Mouse (Mus musculus): ENCODE results near the gene Bad. TPM values are rescaled to one million over a fixed set of nuclear protein-coding genes. Genes with fewer than 3 reads are reported as not detected.
A peak's percentile ranks its signal among the peaks of the same experiment; 100 is the strongest.

Gene Bad
- polyA plus RNA-seq, 1 experiment from 2014 or later: 61.7 TPM

DNA sequence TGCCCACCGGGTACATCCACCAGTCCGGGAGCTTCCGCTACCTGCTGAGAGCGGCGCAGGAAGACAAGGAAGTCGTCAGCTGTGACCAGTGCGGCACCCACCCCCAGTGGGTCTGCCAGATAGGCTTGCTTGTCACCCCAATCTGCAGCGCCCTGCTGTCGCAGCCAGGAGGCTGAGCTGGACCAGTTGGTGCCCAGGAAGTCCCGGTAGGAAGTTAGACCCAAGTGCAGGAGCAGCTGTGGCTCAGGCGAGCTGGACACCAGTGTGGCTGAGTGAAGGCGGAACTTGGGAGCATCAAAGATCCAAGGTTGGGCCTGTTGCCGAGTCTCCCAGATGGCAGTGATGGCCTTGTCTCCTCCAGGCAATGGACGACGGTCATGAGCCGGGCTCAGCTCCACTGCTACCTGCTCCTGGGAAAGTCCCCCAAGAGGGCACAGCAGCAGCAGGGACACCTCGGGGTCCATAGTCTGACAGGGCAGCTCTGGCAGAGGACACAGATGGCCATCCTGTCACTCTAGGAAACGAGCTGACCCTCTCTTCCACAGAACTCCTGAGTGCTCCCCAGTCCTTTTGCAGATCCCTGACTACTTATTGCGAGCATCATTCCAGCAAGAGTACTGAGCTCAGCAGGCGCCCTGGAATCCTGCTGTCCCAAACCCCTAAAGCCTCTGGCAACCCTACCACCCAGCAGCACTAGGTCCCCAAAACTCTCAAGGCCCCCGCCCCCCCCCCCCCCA, 53.8 kb downstream of the Bad start:
- no peaks in the 10 kb centered on the region for H3K27me3 ChIP-seq (ENCODE audit: control insufficient read depth, insufficient read depth, low read length)
- H3K4me3 ChIP-seq (ENCODE audit: low read depth, low read length): peak overlapping the region; percentile 52
- peak overlapping the region; percentile 78 for H3K4me2 ChIP-seq (replicated peaks; ENCODE audit: low read depth, low read length)
- 0 out of 2 replicates have a peak, but pooled peaks cover 4% of the 10 kb centered on the region for H3K36me3 ChIP-seq (ENCODE audit: control insufficient read depth, insufficient read depth, low read length)
- no peak for DNase-seq (ENCODE audit: low spot score)
- peaks cover 10% of the 10 kb centered on the region for H3K4me1 ChIP-seq (replicated peaks; ENCODE audit: control insufficient read depth, insufficient read depth, low read length)
- no peak for ATAC-seq (ENCODE audit: low FRiP score)
- peak overlapping the region; percentile 61 for H3K9ac ChIP-seq (ENCODE audit: low read depth, low read length)
- H3K27ac ChIP-seq (ENCODE audit: low read depth, low read length): no peak overlapping the region
- 49% methylated on average over 21 of the region's 21 CpGs for WGBS
- H3K9me3 ChIP-seq (ENCODE audit: control insufficient read depth, low read length): no peaks in the 10 kb centered on the region

- Histone ChIP-seq H3K27me3 (ENCODE audit: control insufficient read depth, insufficient read depth, low read length) (no peaks in the 10 kb centered on the region), H3K4me2 (replicated peaks; ENCODE audit: low read depth, low read length) (peak within 1 kb of the TSS; percentile 78), H3K4me1 (replicated peaks; ENCODE audit: control insufficient read depth, insufficient read depth, low read length) (peaks cover 10% of the 10 kb centered on the region), H3K4me3 (ENCODE audit: low read depth, low read length) (peak within 1 kb of the TSS; percentile 52), H3K27ac (ENCODE audit: low read depth, low read length) (0 out of 2 replicates have a peak within 1 kb of the TSS, but pooled peaks have one; percentile 45), H3K9ac (ENCODE audit: low read depth, low read length) (peak within 1 kb of the TSS; percentile 71), H3K36me3 (ENCODE audit: control insufficient read depth, insufficient read depth, low read length) (0 out of 2 replicates have a peak, but pooled peaks cover 4% of the 10 kb centered on the region), H3K9me3 (ENCODE audit: control insufficient read depth, low read length) (no peaks in the 10 kb centered on the region)
- WGBS: 1% methylated on average over 24 of the region's 24 CpGs
- DNase-seq (ENCODE audit: low spot score): peak; percentile 87
- peak; percentile 72 for ATAC-seq (ENCODE audit: low FRiP score)
Observed at GRCm38 (mm10) chr19:6996006-6996405, 54.3 kb downstream of the Bad start, which contains the start of the genes Nudt22 and Trpt1. Gene Nudt22 (minus strand): TSS chr19:6996117. Gene Trpt1 (plus strand): TSS chr19:6996131.

- Histone ChIP-seq H3K4me1 (replicated peaks; ENCODE audit: control insufficient read depth, insufficient read depth, low read length) (peaks cover 10% of the 10 kb centered on the region; the same call in 1 of the 2 replicates), H3K36me3 (ENCODE audit: control insufficient read depth, insufficient read depth, low read length) (0 out of 2 replicates have a peak, but pooled peaks cover 4% of the 10 kb centered on the region), H3K9me3 (ENCODE audit: control insufficient read depth, low read length) (no peaks in the 10 kb centered on the region), H3K4me2 (replicated peaks; ENCODE audit: low read depth, low read length) (no peak overlapping the region), H3K27ac (ENCODE audit: low read depth, low read length) (no peak overlapping the region), H3K27me3 (ENCODE audit: control insufficient read depth, insufficient read depth, low read length) (no peaks in the 10 kb centered on the region), H3K4me3 (ENCODE audit: low read depth, low read length) (no peak overlapping the region), H3K9ac (ENCODE audit: low read depth, low read length) (no peak overlapping the region)
- WGBS: 84% methylated on average over 9 of the region's 9 CpGs
- ATAC-seq (ENCODE audit: low FRiP score): no peak
- no peak for DNase-seq (ENCODE audit: low spot score)
Observed at GRCm38 (mm10) chr19:6997721-6998290, 56.1 kb downstream of the Bad start.

DNA sequence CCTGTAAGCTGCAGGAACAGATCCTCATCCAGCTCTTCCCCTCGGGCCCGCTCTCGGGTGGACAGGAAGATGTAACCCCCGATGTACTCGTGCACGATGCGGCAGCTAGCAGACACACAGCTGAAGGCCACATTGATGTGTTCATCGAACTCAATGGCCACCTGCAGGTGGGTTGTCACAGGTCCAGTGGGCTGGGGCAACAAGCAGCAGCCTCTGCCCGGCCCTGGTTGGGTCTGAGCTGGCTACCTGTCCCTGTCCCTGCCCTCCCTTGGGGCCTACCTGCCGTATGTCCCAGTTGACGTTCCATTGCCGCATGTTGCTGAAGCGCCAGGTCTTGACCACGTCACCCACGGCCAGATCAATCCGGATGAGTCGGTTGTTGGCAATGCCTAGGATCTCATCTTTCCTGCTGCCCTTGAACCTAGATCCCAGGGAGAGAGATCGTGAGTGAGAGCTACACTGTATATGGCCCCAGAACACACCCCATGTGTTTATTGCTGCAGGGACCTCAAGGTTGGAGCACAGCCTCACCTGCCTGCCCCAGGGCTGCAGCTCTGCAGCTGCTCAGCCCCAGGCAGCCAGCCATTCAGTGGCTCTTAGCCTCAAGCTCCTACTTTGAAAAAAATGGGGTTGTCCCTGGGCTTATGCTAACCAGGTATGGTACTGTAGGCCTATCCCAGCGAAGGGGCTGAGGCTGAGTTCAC, 57.9 kb downstream of the Bad start:
- ATAC-seq (ENCODE audit: low FRiP score): no peak
- 93% methylated on average over 19 of the region's 19 CpGs for WGBS
- Histone ChIP-seq H3K4me3 (ENCODE audit: low read depth, low read length) (no peak overlapping the region), H3K9me3 (ENCODE audit: control insufficient read depth, low read length) (no peaks in the 10 kb centered on the region), H3K27me3 (ENCODE audit: control insufficient read depth, insufficient read depth, low read length) (no peaks in the 10 kb centered on the region), H3K4me1 (replicated peaks; ENCODE audit: control insufficient read depth, insufficient read depth, low read length) (peaks cover 7% of the 10 kb centered on the region; the same call in 1 of the 2 replicates), H3K36me3 (ENCODE audit: control insufficient read depth, insufficient read depth, low read length) (0 out of 2 replicates have a peak, but pooled peaks cover 4% of the 10 kb centered on the region), H3K9ac (ENCODE audit: low read depth, low read length) (no peak overlapping the region), H3K4me2 (replicated peaks; ENCODE audit: low read depth, low read length) (no peak overlapping the region), H3K27ac (ENCODE audit: low read depth, low read length) (no peak overlapping the region)
- no peak for DNase-seq (ENCODE audit: low spot score)

Other genes with a start within 250 kb of the Bad start
- gene Rps6ka4, start 101.2 kb upstream of the Bad start, polyA plus RNA-seq (2014; fragmentation: Nextera tagmentation; extraction: Ambion mirVana): 5.2 and 5.8 TPM in 2 replicates
- 0.42 and 0.74 TPM in 2 replicates for gene Ccdc88b, start 83.7 kb upstream of the Bad start, polyA plus RNA-seq (2014; fragmentation: Nextera tagmentation; extraction: Ambion mirVana)
- gene Trmt112, start 32.2 kb upstream of the Bad start, polyA plus RNA-seq (2014; fragmentation: Nextera tagmentation; extraction: Ambion mirVana): 142 and 147 TPM in 2 replicates
- 126 and 138 TPM in 2 replicates for gene Prdx5, start 31.8 kb upstream of the Bad start, polyA plus RNA-seq (2014; fragmentation: Nextera tagmentation; extraction: Ambion mirVana)
- 4.1 and 5.0 TPM in 2 replicates for gene Esrra, start 20.0 kb upstream of the Bad start, polyA plus RNA-seq (2014; fragmentation: Nextera tagmentation; extraction: Ambion mirVana)
- gene Catsperz, start 16.5 kb upstream of the Bad start, polyA plus RNA-seq (2014; fragmentation: Nextera tagmentation; extraction: Ambion mirVana): 0.54 TPM in 1 of 2 replicates, not detected in the other
- 0.18 and 0.49 TPM in 2 replicates for gene Kcnk4, start 7.3 kb upstream of the Bad start, polyA plus RNA-seq (2014; fragmentation: Nextera tagmentation; extraction: Ambion mirVana)
- 27.9 and 34.0 TPM in 2 replicates for gene Gpr137, start 619 bp downstream of the Bad start, polyA plus RNA-seq (2014; fragmentation: Nextera tagmentation; extraction: Ambion mirVana)
- gene Ppp1r14b, start 33.1 kb downstream of the Bad start, polyA plus RNA-seq (2014; fragmentation: Nextera tagmentation; extraction: Ambion mirVana): 180 and 249 TPM in 2 replicates
- 14.6 and 14.8 TPM in 2 replicates for gene Plcb3, start 34.6 kb downstream of the Bad start, polyA plus RNA-seq (2014; fragmentation: Nextera tagmentation; extraction: Ambion mirVana)
- gene Fkbp2, start 38.6 kb downstream of the Bad start, polyA plus RNA-seq (2014; fragmentation: Nextera tagmentation; extraction: Ambion mirVana): 73.7 and 79.3 TPM in 2 replicates
- 21.4 TPM in 2 replicates for gene Vegfb, start 45.8 kb downstream of the Bad start, polyA plus RNA-seq (2014; fragmentation: Nextera tagmentation; extraction: Ambion mirVana)
- 18.8 and 22.5 TPM in 2 replicates for gene Dnajc4, start 50.7 kb downstream of the Bad start, polyA plus RNA-seq (2014; fragmentation: Nextera tagmentation; extraction: Ambion mirVana)
- gene Nudt22, start 54.3 kb downstream of the Bad start, polyA plus RNA-seq (2014; fragmentation: Nextera tagmentation; extraction: Ambion mirVana): 19.3 and 19.9 TPM in 2 replicates
- gene Trpt1, start 54.3 kb downstream of the Bad start, polyA plus RNA-seq (2014; fragmentation: Nextera tagmentation; extraction: Ambion mirVana): 10.6 and 11.1 TPM in 2 replicates
- 7.3 and 7.6 TPM in 2 replicates for gene Fermt3, start 77.6 kb downstream of the Bad start, polyA plus RNA-seq (2014; fragmentation: Nextera tagmentation; extraction: Ambion mirVana)
- 376 and 390 TPM in 2 replicates for gene Stip1, start 98.1 kb downstream of the Bad start, polyA plus RNA-seq (2014; fragmentation: Nextera tagmentation; extraction: Ambion mirVana)
- 2.8 and 3.1 TPM in 2 replicates for gene Macrod1, start 114.9 kb downstream of the Bad start, polyA plus RNA-seq (2014; fragmentation: Nextera tagmentation; extraction: Ambion mirVana)
- 4.6 and 5.6 TPM in 2 replicates for gene Flrt1, start 163.9 kb downstream of the Bad start, polyA plus RNA-seq (2014; fragmentation: Nextera tagmentation; extraction: Ambion mirVana)

All from hindbrain, embryonic 11.5 days (tissue).